Mouse (Mus musculus): ENCODE results near the gene Ambra1.

GRCm38 (mm10) chr2:91921790-91922570 is 192.0 kb downstream of the Ambra1 start:
- TF ChIP-seq HCFC1 (IDR thresholded peaks at IDR 0.05; ENCODE audit: borderline replicate concordance, insufficient read depth, low read length) (no peak), ZNF384 (IDR thresholded peaks at IDR 0.05; ENCODE audit: low read depth, low read length) (no peak), CHD2 (IDR thresholded peaks at IDR 0.05; ENCODE audit: low read depth, low read length) (no peak)

All from ES-E14 (cell line).